Mouse (Mus musculus): ENCODE measurements at regions not wholly inside any gene's neighbourhood (a gene's known extent, or its start where the extent isn't known, plus 50 kb on each side); places are given as distances from the start of the nearest gene placed in this dataset.

DNA sequence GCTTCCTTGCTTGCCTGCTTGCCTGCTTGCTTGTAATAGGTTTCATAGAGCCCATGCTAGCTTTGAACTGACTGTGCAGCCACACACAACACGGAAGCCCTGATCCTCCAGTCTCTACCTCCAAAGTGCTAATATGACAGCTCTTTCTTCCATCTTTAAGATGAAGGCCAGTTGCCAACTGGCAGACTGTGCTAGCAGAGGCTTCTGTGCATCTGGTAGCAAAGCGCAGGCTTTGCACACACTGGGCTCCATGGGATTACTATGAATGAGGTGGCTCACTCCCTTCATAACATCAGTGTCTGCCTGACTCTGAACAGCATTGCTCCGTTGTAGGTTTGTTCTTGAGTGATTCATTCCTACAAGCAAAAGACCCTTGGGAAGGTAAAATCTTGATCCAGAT is 107.9 kb upstream of the Tmc3 start:
- no peak for DNase-seq (ENCODE audit: low read depth)

DNA sequence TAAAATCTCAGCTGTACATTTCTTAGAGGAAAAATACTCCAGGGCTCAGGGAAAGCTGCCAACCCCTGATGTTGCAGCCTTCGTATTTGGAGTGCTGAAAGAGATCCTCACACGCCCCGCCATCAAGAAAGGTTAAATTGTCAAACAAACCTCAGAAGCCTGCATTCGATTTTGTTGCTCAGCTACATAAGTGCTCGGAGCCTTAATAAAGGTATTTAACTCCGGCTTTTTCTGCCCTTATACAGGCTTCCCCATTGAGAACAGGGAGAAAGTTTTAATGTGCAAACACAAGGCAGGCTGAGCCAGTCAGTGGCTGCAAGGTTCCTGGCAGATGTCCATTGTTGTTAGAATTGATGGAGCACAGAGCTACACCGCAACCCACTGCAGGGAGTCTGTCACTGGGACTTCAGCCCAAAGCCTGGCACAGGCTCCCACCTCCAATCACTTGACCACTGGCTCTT is 107.0 kb upstream of the Tmc3 start:
- DNase-seq (ENCODE audit: low read depth), result no peak

DNA sequence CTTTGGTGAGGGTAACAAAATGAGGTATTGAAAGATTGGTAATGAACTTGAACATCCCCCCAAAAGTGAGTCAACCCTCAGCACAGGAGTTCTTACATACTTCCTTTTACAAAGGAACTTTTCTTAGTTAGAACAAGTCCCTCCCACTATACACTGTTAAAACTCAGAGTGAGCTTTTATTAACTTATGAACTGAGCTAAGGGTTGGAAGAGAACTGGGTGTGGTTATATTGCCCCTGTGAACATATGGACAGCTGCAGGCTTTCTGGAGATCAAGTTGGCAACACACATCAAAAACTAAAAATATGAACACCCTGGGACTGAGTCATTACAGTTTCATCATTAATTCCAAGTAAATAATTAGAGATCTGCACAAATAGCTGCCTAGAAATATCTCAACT is 103.1 kb upstream of the Tmc3 start:
- no peak for DNase-seq (ENCODE audit: low read depth)

DNA sequence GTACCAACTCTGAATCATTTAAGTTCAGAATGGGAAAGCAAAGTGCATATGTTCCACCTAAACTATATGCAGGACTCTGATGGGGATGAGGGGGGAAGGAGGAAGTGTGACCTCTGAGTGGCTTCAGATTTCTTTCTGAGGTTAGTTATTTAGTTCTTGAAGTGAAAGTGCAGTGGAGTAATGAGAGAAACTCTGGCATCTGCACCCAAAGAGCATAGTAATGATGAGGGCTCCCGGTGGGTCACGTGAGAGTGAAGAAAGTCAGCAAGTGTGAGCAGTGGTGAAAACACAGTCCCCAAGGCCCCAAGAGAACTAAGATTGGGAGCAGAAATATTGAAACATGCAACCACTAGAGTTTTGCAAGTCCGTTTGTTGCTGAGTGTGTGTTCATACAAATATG is 102.5 kb upstream of the Tmc3 start:
- DNase-seq (ENCODE audit: low read depth), result no peak

DNA sequence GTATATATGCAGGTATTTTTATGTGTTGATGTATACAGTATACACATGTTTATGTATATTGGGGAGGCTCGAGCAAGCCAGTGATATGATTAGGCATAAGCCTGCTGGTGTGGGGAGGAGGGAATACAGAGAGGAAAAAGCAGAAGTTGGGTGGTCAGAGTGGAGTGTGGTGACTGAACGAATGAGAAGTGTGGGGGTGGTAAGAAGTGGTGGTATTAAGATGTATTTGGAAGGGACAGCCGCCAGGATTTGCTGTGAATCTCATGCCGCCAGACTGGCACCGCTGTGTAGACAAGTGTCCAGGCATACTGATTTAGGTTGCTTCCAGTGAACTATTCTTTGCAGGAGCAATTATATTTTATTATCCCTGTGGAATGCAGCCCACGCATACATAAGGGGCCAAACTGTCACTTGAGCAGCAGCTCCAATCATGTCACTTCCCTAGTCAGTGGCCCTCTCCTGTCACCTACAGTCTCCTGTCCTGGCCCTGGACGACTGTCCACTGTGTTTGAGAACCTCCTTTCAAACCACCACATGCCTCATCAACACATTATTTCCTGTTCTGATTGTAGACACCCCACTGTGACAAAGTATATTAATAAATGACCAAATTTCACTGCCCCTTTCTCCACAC is 101.9 kb upstream of the Tmc3 start:
- no peak for DNase-seq (ENCODE audit: low read depth)

DNA sequence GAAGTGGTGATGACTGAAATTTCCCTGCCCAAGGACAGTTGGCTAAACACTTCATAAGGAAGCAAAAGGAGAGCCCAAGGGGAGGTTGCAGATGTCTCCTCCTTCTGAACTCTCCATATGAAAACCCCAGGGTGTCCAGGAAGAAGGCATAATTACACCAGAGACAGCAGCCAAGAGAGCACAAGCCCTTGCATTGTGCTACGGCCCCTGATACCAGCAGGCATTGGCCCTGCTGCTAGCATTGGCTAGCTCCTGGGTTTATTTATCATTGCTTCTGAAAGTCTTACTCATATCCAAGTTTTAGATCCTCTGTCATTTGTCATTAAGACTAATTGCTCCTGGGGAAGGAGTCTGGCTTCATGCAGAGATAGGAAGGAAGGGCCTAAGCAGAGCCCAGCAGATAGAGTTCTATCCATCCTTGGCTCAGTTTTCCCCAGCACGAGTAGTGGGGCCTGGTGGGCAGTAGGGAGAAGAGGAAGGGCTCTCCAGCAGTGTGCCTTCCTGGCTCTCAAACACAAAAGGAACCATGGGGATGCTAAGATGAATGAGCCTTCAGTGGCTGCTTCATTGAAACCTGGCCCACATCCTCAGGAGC is 98.5 kb upstream of the Tmc3 start:
- DNase-seq (ENCODE audit: low read depth), result no peak

DNA sequence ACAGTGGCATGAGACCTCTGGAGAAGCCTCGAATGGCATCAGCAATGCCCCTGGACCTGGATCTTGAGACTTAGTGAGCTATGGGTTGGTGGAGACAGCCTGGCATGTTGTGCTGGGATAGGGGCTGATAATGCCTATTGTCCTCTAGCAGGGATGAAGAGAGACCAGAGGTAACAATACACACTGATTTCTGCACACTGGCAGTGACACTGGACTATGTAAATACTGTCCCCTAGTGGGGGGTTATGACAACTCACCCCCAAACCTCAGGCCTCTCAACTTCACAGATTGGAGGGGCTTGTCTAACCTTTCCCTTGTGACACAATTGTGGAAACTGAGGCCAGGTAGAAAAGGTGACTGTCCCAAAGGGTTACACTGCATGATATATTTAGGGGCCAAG is 94.9 kb upstream of the Tmc3 start:
- no peak for DNase-seq (ENCODE audit: low read depth)

DNA sequence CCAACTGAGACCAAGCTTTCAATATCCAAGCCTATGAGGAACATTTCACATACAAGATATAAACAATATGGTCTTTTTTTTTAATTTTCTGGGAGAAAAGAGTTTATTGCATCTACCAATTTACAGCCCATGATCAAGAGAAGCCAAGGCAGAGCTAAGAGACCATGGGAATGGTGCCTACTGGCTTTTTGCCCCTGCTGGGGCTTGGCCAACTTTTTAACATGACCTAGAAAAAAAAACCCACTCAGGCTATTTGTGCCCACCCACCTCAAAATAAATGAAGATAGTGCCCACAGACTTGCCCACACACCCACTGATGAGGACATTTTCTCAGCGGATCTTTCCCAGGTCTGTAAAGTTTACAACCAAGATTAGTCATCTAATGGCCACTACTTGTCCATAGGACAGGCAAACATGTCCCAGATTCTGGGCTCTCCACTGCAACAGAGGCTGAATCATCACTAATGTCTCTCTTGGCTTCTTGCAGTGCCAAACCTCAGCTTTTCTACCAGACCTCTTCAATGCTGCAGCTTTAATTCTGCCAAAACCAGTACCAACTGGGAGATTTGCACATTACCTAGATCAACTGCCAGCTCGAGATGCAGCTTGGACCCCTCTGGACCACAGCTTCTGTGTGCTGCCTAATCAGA is 79.6 kb upstream of the Tmc3 start:
- DNase-seq (ENCODE audit: low read depth), result no peak

DNA sequence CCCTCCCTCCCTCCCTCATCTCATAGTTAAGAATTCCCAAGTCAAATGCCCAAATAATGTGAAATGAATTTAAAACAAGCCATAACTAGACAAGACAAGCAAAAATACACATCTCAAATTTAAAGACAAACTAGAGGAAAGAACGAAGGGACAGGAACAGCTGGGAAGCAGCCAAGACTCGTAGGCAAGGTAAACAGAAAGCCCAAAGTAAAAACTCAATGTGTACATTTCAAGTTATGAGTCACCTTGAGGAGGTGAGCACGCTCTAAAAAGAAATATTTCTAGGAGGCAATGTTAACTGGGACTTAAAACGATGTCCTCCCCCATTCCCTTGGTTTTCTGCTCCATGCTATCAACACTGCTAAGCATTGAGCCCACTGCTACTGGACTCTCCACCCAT is 68.4 kb upstream of the Tmc3 start:
- no peak for DNase-seq (ENCODE audit: low read depth)

DNA sequence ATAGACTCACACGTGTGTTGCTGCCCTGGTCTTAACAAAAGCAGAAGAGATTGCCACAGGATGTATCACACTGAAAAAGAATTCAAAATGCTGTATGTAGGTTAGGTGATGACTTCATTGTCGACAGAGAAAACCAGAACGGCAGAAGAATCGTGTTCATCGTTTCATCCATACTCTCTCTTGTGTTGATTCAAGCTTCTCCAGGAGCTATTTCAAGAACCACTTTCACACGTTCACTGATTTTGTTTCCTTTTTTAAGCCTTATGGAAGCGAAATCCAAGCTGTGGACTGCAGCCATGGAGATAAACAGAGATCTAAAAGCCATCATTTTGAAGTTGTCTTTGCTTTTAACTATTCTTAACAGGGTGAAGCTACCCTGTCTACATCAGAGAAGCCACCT is 63.2 kb upstream of the Tmc3 start:
- no peak for DNase-seq (ENCODE audit: low read depth)
